Mouse (Mus musculus): ENCODE measurements around the gene Cav3.

Gene Cav3

DNA sequence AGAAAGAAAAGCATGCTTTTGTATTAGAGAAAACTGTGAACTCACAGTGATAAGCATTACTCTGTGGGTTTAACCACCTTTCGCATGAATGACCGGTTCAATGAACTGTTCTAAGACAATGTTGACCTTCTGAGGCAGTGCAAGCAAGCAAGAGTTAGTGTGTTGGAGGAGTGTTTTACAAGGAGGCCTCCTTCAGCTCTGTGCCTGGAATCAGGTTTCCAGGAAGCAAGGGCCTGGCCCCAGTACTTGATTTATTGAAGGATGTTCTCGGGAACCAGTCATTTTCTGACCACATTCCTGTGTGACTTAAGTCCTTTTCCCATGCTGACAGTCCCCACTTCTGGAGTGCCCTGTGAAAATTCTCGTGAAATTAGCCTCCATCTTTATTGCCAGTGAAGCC lies 35.9 kb downstream of the Cav3 start:
- DNase-seq (ENCODE audit: low read depth), result no peak

DNA sequence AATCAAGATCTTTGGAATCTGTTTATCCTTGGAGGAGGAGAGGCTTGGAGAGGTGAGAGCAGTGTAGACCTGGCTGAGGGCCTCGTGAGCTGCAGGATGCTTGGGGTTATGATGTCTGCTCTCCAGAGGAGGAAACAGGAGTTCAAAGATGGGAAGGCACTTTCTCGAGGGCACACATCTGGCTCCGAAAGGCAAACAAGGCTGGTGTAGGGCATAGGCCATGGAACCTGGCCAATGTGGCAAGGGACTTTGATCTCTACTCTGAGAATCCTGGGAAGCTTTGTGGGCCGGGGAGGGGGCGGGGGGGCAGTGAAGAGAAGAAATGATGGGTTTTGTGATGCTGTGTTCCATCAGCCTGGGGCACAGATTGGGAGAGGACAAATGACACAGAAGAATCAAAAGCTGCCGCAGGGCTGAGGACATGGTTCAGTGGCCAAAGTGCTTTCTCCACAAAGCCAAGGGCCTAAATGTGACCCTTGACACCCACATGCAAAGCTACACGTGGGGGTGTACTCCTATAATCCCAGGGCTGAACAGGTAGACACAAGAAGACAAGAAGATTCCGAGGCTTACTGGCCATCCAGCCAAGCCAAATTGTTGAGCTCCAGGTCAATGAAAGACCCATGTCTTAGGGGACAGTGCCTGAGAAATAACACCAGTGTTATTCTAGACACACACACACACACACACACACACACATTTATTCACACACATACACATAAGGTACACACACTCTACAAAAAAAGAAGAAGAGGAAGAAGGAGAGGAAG lies 37.2 kb downstream of the Cav3 start:
- DNase-seq (ENCODE audit: low read depth), result no peak

DNA sequence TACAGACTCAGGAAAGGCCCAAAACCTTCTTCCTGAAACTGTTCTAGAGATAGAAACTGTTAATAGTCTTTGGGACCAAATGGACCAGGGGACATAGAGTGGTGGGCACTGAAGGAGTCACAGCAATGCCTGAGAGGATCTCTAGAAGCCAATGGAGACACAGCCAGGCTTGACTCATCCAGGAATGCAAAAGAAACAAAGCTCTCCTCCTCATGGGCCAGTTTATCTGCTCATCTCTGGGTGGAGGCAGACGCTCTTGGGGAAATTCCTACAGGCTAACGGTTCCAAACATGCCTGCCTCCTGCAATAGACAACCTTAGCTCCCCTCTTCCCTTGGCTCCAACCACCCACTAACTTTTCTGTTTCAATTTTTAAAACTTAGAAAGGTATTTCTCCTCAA lies 38.2 kb downstream of the Cav3 start:
- DNase-seq (ENCODE audit: low read depth), result no peak

DNA sequence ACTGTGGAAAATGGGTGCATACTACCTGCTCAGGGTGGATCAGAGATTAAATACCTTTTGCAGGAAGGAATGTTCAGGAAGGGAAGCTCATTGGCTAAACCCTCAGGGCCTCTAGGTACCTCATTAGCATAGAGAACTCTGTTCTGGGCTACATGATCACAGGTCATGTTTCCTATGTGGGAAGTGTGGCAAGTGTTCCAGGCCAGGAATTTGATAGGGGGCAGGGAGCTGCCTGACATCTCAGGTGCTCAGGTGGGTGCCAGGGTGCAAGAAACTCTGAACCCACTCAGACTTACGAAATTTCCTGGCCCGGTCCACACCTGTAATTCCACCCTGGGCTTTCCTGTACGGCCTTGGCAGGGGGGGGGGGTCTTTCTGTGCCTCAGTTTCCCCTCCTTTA lies 39.4 kb downstream of the Cav3 start:
- DNase-seq (ENCODE audit: low read depth), result no peak

DNA sequence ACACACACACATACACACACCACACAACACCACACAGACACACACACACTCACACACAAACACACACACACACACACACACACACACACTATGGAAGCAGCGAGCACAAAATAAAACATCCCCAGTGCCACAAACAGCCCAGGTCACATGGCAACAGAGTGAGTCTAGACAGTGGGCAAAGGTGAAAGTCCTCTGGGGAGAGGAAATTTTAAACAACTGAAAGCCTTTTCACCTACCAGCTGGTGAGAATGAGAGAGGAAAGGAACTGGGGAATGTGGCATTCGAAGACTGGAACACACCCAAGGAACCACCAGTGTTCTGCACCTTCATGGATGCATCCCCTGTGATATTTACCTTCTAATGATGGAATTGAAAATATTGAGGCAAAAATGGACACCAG lies 40.2 kb downstream of the Cav3 start:
- no peak for DNase-seq (ENCODE audit: low read depth)

DNA sequence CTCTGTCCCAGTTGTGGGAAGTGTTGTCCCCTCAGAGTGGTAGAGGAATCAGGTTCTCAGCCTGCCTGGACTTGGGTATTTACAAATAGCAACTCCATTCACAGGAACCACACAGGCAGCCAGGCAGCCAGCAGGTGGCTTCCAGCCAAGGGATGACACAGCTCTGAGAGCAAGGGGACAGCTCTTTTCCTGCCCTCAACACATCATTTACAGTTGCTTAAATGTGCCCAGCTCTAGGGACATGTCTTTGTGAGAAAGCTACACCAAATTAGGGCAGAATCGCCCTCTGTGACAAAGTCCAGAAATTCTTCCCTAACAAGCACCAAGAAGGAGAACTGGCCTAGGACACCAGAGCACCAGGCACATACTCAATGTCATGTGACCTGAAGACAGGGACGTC lies 41.9 kb downstream of the Cav3 start:
- no peak for DNase-seq (ENCODE audit: low read depth)

DNA sequence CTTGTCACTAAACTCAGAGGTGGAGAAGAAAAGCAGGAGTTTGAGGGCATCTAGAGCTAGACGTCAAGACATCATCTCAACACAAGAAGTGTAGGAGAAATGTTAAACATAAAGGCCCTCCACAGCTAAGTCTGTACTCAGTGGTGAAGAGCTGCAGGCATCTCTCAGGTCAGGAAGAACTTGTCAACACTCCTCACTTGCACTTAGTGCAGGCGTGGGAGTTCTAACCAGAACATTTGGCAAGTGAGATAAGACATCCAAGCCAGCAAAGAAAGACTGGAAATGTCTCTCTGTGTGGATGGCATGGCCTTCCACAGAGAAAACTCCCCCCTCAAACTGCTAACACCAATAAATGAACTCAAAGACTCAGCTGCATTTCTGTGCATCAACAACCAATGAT lies 48.3 kb downstream of the Cav3 start:
- DNase-seq (ENCODE audit: low read depth), result no peak

DNA sequence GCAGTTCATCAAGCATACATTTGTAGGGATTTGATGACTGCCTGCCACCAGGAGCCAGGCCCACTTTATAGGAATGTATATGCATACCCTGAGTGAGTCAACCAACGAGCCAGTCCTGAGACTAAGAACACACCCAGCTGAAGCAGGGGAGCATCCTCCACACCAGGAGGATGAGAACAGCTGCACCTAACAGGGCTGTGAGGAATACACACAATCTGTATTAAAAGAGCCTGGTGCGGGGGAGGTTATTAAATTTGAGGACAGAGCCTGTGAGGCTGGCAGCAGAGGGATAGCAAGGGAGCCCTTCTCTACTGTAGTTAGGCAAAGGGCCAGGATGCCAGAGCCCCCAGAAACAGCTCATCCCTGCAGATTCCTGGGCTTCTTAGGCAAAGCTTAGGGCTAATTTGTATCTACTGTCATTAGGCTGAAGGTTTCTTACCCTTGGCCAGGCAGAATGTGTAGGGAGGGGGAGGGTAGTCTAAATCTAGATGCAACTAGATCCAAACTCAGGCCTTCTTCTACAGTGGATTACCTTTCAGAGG lies 50.4 kb downstream of the Cav3 start:
- no peak for DNase-seq (ENCODE audit: low read depth)

DNA sequence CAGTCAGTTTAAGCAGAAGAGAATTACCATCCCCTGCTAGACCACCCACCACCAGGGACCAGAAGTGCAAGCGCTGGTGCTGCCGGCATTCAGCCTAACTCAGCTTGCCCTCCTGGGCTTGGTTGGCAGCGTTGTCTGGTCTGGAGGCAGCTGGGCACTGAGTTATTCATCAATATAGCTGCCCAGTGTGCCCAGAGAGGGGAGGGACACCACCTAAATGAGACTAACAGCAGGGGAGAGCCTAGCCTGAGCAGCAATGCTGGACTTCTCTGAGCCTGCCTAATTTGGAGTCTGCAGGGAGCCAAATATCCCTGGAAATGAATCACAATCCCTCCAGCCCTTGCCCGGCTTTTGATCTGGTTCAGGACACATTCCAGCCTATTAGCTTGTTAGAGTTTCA lies 51.0 kb downstream of the Cav3 start:
- DNase-seq (ENCODE audit: low read depth), result no peak

DNA sequence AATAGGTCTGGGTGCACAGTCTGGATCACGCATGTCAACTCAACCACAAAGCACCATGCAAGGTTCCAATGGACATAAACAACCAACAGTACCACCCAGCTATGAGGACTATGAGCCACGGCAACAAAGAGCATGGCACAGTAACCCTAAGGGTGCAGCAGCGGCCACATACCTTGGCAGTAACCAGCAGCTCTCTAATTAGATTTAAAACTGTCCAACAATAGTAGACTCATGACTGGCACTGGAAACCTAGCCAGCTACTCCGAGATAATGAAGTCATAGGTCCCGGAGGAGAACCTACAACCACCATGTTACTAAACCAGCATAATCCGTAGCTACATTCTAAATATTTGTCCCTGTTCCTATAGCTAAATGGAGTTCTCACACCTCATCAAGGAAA lies 55.3 kb downstream of the Cav3 start:
- DNase-seq (ENCODE audit: low read depth), result no peak

DNA sequence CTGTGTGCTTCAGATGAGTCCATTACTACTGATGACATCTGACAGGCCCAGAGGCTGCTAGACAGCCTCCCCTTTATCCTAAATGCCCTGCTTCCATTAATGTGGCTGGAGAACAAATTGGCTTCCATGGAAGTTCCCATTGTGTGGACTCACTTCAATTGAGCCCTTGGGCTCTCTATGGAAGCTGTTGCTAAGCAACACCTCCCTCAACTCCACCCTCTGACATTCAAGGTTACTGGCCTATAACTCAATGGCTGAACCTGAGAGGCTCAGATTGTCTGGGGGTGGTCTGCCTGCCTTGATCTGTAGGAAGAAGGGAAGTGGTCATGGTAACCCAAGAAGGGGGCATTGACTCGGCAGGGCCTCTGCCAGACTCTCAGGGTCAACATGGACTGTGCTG lies 57.2 kb downstream of the Cav3 start:
- DNase-seq (ENCODE audit: low read depth), result no peak

DNA sequence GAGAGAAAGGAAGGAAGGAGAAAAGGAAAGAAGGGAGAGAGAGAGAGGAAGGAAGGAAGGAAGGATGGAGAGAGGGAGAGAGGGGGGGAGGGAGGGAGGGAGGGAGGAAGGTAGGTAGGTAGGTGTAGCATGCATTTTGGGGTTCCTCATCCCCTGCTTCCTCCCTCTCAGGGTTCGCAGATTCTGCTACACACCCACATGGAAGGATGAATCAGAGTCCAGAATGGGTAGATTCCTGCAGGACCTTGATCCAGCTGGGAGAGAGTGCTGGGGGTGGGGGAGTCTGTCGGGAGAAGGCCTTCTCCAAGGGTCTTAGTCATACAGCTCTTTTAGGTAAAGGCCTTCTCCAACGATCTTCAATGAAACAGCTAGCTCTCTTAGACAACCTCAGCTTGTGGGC lies 58.3 kb downstream of the Cav3 start:
- DNase-seq (ENCODE audit: low read depth), result no peak

DNA sequence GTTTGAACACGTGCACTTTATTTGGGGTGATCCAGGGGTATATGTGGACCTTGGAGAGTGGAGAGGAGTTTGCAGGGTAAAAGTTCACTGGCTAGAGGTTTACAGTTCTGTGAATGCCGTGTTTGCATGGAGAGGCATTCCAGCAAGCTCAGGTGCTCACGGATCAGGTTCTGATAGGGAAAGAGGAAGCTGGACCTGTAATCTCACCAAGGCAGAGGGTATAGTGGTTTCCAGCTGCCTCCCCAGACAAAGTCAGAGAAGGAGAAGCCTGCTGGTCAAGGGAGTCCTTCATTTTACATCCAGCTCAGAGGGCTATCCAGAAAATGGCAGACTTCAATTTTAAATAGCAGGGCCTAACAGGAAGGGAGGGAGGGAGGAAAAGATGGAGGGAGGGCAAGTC lies 58.7 kb downstream of the Cav3 start:
- no peak for DNase-seq (ENCODE audit: low read depth)

Measured in c-Kit-positive CD71-negative TER-119-negative erythroid progenitor cells, embryonic 14.5 days (primary cell).